Mouse (Mus musculus): Measurements from ENCODE around the gene Dhrs7b.

- TF ChIP-seq CTCF (IDR thresholded peaks at IDR 0.05; ENCODE audit: extremely low read depth, insufficient read depth, insufficient read length, insufficient replicate concordance) = no peak
- no peak for TF ChIP-seq POLR2A (IDR thresholded peaks at IDR 0.05; ENCODE audit: low read depth, low read length)
Observed at GRCm38 (mm10) chr11:60867904-60868303, 37.5 kb downstream of the Dhrs7b start.
